In the genomic region with DNA sequence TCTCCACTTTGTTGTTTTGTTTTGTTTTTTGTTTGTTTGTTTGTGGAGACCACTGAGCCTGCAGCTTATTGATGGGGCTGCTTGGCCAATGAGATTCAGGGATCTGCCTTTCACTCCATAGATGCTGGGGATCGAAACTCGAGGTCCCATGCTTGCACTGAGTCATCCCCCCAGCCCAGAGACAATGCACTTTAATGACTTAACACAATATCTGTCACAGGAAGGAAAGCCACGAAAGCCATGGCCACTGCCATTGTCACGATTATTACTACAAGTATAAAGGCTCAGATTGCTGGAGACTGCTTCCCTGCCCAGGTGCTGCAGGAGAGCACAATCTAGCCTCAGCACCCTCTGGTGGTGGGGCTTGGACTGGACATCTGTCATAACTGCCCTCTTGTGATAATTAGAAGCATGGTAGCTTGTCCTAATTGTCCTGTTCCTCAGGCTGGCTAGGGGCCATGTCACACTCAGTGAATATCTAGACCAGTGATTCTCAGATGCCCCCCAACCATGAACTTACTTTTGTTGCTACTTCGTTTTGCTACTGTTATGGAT, we compare ENCODE assay signal across 11 mouse cellular contexts. TPM values are rescaled to one million over a fixed set of nuclear protein-coding genes. Genes with fewer than 3 reads are reported as not detected.
DNase-seq lines count a peak whose midpoint lies in the region; ATAC-seq lines count a peak whose summit lies in the region.
"Had no signal": no experiment of that assay in that cellular context is flagged by ENCODE, and none has a peak within 500 bp of the region (broad histone marks: within the 10 kb centered on the region; RNA-seq: fewer than 3 reads in every experiment).

No protein-coding gene starts in this region.

- H3K4me3 ChIP-seq in kidney, embryonic 16.5 days (ENCODE audit: low read length): no peak overlapping the region
- H3K4me3 ChIP-seq: forebrain, embryonic 10.5 days; liver, embryonic 13.5 days had no signal

- H3K27ac ChIP-seq in kidney, embryonic 16.5 days (ENCODE audit: low read length): no peak overlapping the region
- H3K27ac ChIP-seq: forebrain, embryonic 10.5 days; liver, embryonic 13.5 days had no signal

- no peak overlapping the region for H3K9ac ChIP-seq in kidney, embryonic 16.5 days (replicated peaks; ENCODE audit: low read length)
- H3K9ac ChIP-seq: liver, embryonic 13.5 days had no signal

- no peaks in the 10 kb centered on the region for H3K36me3 ChIP-seq in kidney, embryonic 16.5 days (ENCODE audit: insufficient read depth, low read length)
- H3K36me3 ChIP-seq: forebrain, embryonic 10.5 days; liver, embryonic 13.5 days had no signal

- no peaks in the 10 kb centered on the region for H3K9me3 ChIP-seq in kidney, embryonic 16.5 days (ENCODE audit: low read length)
- H3K9me3 ChIP-seq: forebrain, embryonic 10.5 days; liver, embryonic 13.5 days had no signal

- ATAC-seq in kidney, embryonic 16.5 days (ENCODE audit: low FRiP score, low TSS enrichment): no peak

- no peaks in the 10 kb centered on the region for H3K4me1 ChIP-seq in kidney, embryonic 16.5 days (ENCODE audit: insufficient read depth, low read length)
- H3K4me1 ChIP-seq: liver, embryonic 13.5 days had no signal

- no peak overlapping the region for H3K4me2 ChIP-seq in kidney, embryonic 16.5 days (replicated peaks; ENCODE audit: low read depth, low read length)
- H3K4me2 ChIP-seq: liver, embryonic 13.5 days had no signal

- no peaks in the 10 kb centered on the region for H3K27me3 ChIP-seq in kidney, embryonic 16.5 days (ENCODE audit: insufficient read depth, low read length)
- H3K27me3 ChIP-seq: liver, embryonic 13.5 days had no signal

- DNase-seq in embryo, embryonic 10 days (ENCODE audit: low spot score): peak; percentile 19
- no peak for DNase-seq in embryo, embryonic 10.5 days (ENCODE audit: low spot score)
- peak; percentile 54 to 62 for DNase-seq in kidney, postnatal 25 days
- DNase-seq in 416B (ENCODE audit: low read depth) (peak; percentile 51), adipocyte (ENCODE audit: low spot score) (peak; percentile 47)
- no peak for DNase-seq in yolk sac, embryonic 10.5 days (ENCODE audit: low spot score)
- DNase-seq in adrenal gland, postnatal 25 days: no peak
- DNase-seq: liver, embryonic 13.5 days; thymus, postnatal 36 days had no signal

- 54% methylated on average over 5 of the region's 5 CpGs for WGBS in kidney, embryonic 16.5 days

RNA-seq across cellular contexts. Expression of gene Trim67, which starts 17.2 kb away (rescaled TPM):
- 0.05 and 0.09 TPM in 2 replicates for polyA plus RNA-seq in kidney, embryonic 16.5 days (2015; fragmentation: Nextera tagmentation; extraction: Ambion mirVana)
- total RNA-seq in adrenal gland, postnatal 25 days (2021): 2.2 and 3.0 TPM in 2 replicates

RNA-seq across cellular contexts. Expression of gene Gnpat, which starts 52.7 kb away (rescaled TPM):
- polyA plus RNA-seq in kidney, embryonic 16.5 days (2015; fragmentation: Nextera tagmentation; extraction: Ambion mirVana): 120 and 122 TPM in 2 replicates
- total RNA-seq in adrenal gland, postnatal 25 days (2021): 109 and 119 TPM in 2 replicates

RNA-seq across cellular contexts. Expression of gene 2810004N23Rik, which starts 52.8 kb away (rescaled TPM):
- 47.6 and 50.1 TPM in 2 replicates for polyA plus RNA-seq in kidney, embryonic 16.5 days (2015; fragmentation: Nextera tagmentation; extraction: Ambion mirVana)
- 35.2 and 41.4 TPM in 2 replicates for total RNA-seq in adrenal gland, postnatal 25 days (2021)

RNA-seq across cellular contexts. Expression of gene Fam89a, which starts 58.5 kb away (rescaled TPM):
- polyA plus RNA-seq in kidney, embryonic 16.5 days (2015; fragmentation: Nextera tagmentation; extraction: Ambion mirVana): 3.4 and 4.0 TPM in 2 replicates
- 0.24 TPM in 1 of 2 replicates, not detected in the other for total RNA-seq in adrenal gland, postnatal 25 days (2021)

Comparison
In these comparisons a context has a peak if more than half of its experiments do, and no peak if none do; other contexts are left out.
1. DNase-seq: peak in embryo, embryonic 10 days (single experiment), kidney, postnatal 25 days (2 of 2), 416B (single experiment) and adipocyte (single experiment); none in embryo, embryonic 10.5 days (single experiment), yolk sac, embryonic 10.5 days (single experiment) and adrenal gland, postnatal 25 days (single experiment).